Mouse (Mus musculus): ENCODE measurements at regions not wholly inside any gene's neighbourhood (a gene's known extent, or its start where the extent isn't known, plus 50 kb on each side); places are given as distances from the start of the nearest gene placed in this dataset.
"Not testable (repeated sequence)": the region's sequence is repeated elsewhere in the genome, so short reads cannot be mapped to it uniquely, and the experiment has no call there.

- no peak for DNase-seq (ENCODE audit: low spot score)
- H3K27me3 ChIP-seq (ENCODE audit: control insufficient read depth, insufficient read depth, low read length): no peaks in the 10 kb centered on the region
- H3K4me2 ChIP-seq (ENCODE audit: low read depth, low read length): no peak overlapping the region
- H3K9ac ChIP-seq (replicated peaks; ENCODE audit: low read depth, low read length): no peak overlapping the region
- no peaks in the 10 kb centered on the region for H3K9me3 ChIP-seq (replicated peaks; ENCODE audit: control insufficient read depth, low read length)
- no peak overlapping the region for H3K4me3 ChIP-seq (ENCODE audit: low read depth, low read length)
- no peak for ATAC-seq (ENCODE audit: insufficient read depth, low read depth)
- TF ChIP-seq EP300 (IDR thresholded peaks at IDR 0.05; ENCODE audit: low read depth) (no peak), CTCF (IDR thresholded peaks at IDR 0.05; ENCODE audit: low read depth) (no peak)
- WGBS: 82% methylated on average over 6 of the region's 6 CpGs
- H3K27ac ChIP-seq (ENCODE audit: low read depth): no peak overlapping the region
- H3K36me3 ChIP-seq (replicated peaks; ENCODE audit: control insufficient read depth, insufficient read depth, low read length): no peaks in the 10 kb centered on the region
- no peaks in the 10 kb centered on the region for H3K4me1 ChIP-seq (ENCODE audit: control insufficient read depth, insufficient read depth)
Measured at GRCm38 (mm10) chr15:3720668-3721340, 137.5 kb upstream of the Ghr start.

GRCm38 (mm10) chr15:3711764-3712163, 128.5 kb upstream of the Ghr start:
- H3K9me3 ChIP-seq (replicated peaks; ENCODE audit: control insufficient read depth, low read length): no peaks in the 10 kb centered on the region
- TF ChIP-seq EP300 (IDR thresholded peaks at IDR 0.05; ENCODE audit: low read depth) (no peak), CTCF (IDR thresholded peaks at IDR 0.05; ENCODE audit: low read depth) (no peak)
- DNase-seq (ENCODE audit: low spot score) (no peak), ATAC-seq (ENCODE audit: insufficient read depth, low read depth) (no peak)
- no peak overlapping the region for H3K27ac ChIP-seq (ENCODE audit: low read depth)
- H3K4me1 ChIP-seq (ENCODE audit: control insufficient read depth, insufficient read depth): no peaks in the 10 kb centered on the region
- WGBS: 72% methylated on average over 1 of the region's 1 CpGs
- no peak overlapping the region for H3K4me3 ChIP-seq (ENCODE audit: low read depth, low read length)
- H3K36me3 ChIP-seq (replicated peaks; ENCODE audit: control insufficient read depth, insufficient read depth, low read length): no peaks in the 10 kb centered on the region
- H3K4me2 ChIP-seq (ENCODE audit: low read depth, low read length): no peak overlapping the region
- H3K27me3 ChIP-seq (ENCODE audit: control insufficient read depth, insufficient read depth, low read length): no peaks in the 10 kb centered on the region
- no peak overlapping the region for H3K9ac ChIP-seq (replicated peaks; ENCODE audit: low read depth, low read length)

- ATAC-seq (ENCODE audit: insufficient read depth, low read depth): no peak
- no peaks in the 10 kb centered on the region for H3K9me3 ChIP-seq (replicated peaks; ENCODE audit: control insufficient read depth, low read length)
- no peaks in the 10 kb centered on the region for H3K36me3 ChIP-seq (replicated peaks; ENCODE audit: control insufficient read depth, insufficient read depth, low read length)
- WGBS: 66% methylated on average over 11 of the region's 11 CpGs
- no peaks in the 10 kb centered on the region for H3K27me3 ChIP-seq (ENCODE audit: control insufficient read depth, insufficient read depth, low read length)
- no peak for TF ChIP-seq EP300 (IDR thresholded peaks at IDR 0.05; ENCODE audit: low read depth)
- TF ChIP-seq CTCF (IDR thresholded peaks at IDR 0.05; ENCODE audit: low read depth): no peak
- H3K4me1 ChIP-seq (ENCODE audit: control insufficient read depth, insufficient read depth): no peaks in the 10 kb centered on the region
- no peak overlapping the region for H3K9ac ChIP-seq (replicated peaks; ENCODE audit: low read depth, low read length)
- H3K27ac ChIP-seq (ENCODE audit: low read depth): 0 out of 2 replicates have a peak overlapping the region, but pooled peaks have one; percentile 20
- no peak overlapping the region for H3K4me3 ChIP-seq (ENCODE audit: low read depth, low read length)
- no peak overlapping the region for H3K4me2 ChIP-seq (ENCODE audit: low read depth, low read length)
- DNase-seq (ENCODE audit: low spot score): no peak
Measured at GRCm38 (mm10) chr15:3707089-3708078, 124.1 kb upstream of the Ghr start.

- no peak for ATAC-seq (ENCODE audit: insufficient read depth, low read depth)
Measured at GRCm38 (mm10) chr15:3699234-3699814, 116.0 kb upstream of the Ghr start.

GRCm38 (mm10) chr15:3685254-3685653, 102.0 kb upstream of the Ghr start:
- ATAC-seq (ENCODE audit: insufficient read depth, low read depth) (no peak), DNase-seq (ENCODE audit: low spot score) (no peak)
- no peak overlapping the region for H3K4me3 ChIP-seq (ENCODE audit: low read depth, low read length)
- H3K4me2 ChIP-seq (ENCODE audit: low read depth, low read length): no peak overlapping the region
- no peaks in the 10 kb centered on the region for H3K4me1 ChIP-seq (ENCODE audit: control insufficient read depth, insufficient read depth)
- TF ChIP-seq EP300 (IDR thresholded peaks at IDR 0.05; ENCODE audit: low read depth): no peak
- no peak for TF ChIP-seq CTCF (IDR thresholded peaks at IDR 0.05; ENCODE audit: low read depth)
- no peaks in the 10 kb centered on the region for H3K36me3 ChIP-seq (replicated peaks; ENCODE audit: control insufficient read depth, insufficient read depth, low read length)
- no peaks in the 10 kb centered on the region for H3K9me3 ChIP-seq (replicated peaks; ENCODE audit: control insufficient read depth, low read length)
- H3K27ac ChIP-seq (ENCODE audit: low read depth): no peak overlapping the region
- WGBS: 52% methylated on average over 1 of the region's 1 CpGs
- no peak overlapping the region for H3K9ac ChIP-seq (replicated peaks; ENCODE audit: low read depth, low read length)
- H3K27me3 ChIP-seq (ENCODE audit: control insufficient read depth, insufficient read depth, low read length): no peaks in the 10 kb centered on the region

More at GRCm38 (mm10) chr15:3699234-3699814, 116.0 kb upstream of the Ghr start:
- H3K27me3 ChIP-seq (ENCODE audit: control insufficient read depth, insufficient read depth, low read length): no peaks in the 10 kb centered on the region
- TF ChIP-seq CTCF (IDR thresholded peaks at IDR 0.05; ENCODE audit: low read depth) (no peak), EP300 (IDR thresholded peaks at IDR 0.05; ENCODE audit: low read depth) (no peak)
- H3K27ac ChIP-seq (ENCODE audit: low read depth): no peak overlapping the region
- no peaks in the 10 kb centered on the region for H3K9me3 ChIP-seq (replicated peaks; ENCODE audit: control insufficient read depth, low read length)
- no peaks in the 10 kb centered on the region for H3K36me3 ChIP-seq (replicated peaks; ENCODE audit: control insufficient read depth, insufficient read depth, low read length)
- no peak overlapping the region for H3K9ac ChIP-seq (replicated peaks; ENCODE audit: low read depth, low read length)
- H3K4me3 ChIP-seq (ENCODE audit: low read depth, low read length): no peak overlapping the region
- no peak for DNase-seq (ENCODE audit: low spot score)
- no peak overlapping the region for H3K4me2 ChIP-seq (ENCODE audit: low read depth, low read length)
- WGBS: 53% methylated on average over 4 of the region's 4 CpGs
- no peaks in the 10 kb centered on the region for H3K4me1 ChIP-seq (ENCODE audit: control insufficient read depth, insufficient read depth)

GRCm38 (mm10) chr15:3677026-3677425, 93.7 kb upstream of the Ghr start:
- H3K27me3 ChIP-seq (ENCODE audit: control insufficient read depth, insufficient read depth, low read length); H3K4me2 ChIP-seq (ENCODE audit: low read depth, low read length); H3K36me3 ChIP-seq (replicated peaks; ENCODE audit: control insufficient read depth, insufficient read depth, low read length); H3K27ac ChIP-seq (ENCODE audit: low read depth); ATAC-seq (ENCODE audit: insufficient read depth, low read depth); H3K4me1 ChIP-seq (ENCODE audit: control insufficient read depth, insufficient read depth); H3K9ac ChIP-seq (replicated peaks; ENCODE audit: low read depth, low read length); H3K4me3 ChIP-seq (ENCODE audit: low read depth, low read length); DNase-seq (ENCODE audit: low spot score); H3K9me3 ChIP-seq (replicated peaks; ENCODE audit: control insufficient read depth, low read length): not testable (repeated sequence)
- 50% methylated on average over 4 of the region's 4 CpGs for WGBS

Data from heart, postnatal 0 days (tissue).